Mouse (Mus musculus) urinary bladder, postnatal 14 days (tissue): ENCODE data around the gene Dnajc27.

Source experiments
- DNase-seq: peaks from one replicate; pipeline ENCODE4 v3.0.0; 2021; ENCODE audit warnings: low spot score

Dnajc27 gene

DNA sequence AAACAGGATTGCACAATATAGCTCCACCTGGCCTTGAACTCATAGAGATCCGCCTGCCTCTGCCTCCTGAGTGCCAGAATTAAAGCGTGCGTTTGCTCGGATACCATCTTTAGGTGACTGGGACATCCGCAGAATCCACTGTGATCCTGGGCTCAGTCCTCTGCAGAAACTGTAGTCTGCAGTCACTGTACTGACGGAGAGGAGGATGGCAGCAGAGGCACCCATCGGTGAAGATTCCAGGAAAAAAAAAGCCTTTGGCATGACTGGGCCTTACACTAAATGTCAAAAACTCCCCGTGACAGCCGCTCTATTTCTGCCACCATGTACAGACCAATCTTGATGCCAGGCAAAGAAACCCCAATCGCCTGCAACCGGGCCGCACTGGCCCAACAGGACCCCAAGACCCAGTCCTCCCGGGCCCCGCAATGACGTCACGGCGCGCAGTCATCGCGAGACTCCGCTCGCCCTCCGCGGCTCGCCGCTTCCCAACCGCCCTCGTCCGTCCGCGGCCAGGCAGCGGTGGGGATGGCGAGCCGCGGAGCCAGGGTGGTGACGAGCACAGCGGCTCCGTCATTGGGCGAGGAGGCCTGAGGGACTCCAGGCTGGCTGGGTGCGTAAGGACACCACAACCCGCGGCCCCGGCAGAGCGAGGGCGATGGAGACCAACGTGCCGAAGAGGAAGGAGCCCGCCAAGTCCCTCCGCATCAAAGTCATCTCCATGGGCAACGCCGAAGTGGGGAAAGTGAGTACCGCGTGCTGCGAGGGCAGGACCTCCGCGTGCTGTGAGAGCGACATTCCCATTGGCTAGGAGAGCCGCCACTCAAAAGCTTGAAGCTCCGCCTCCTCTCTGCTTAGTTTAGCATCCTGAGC, at the start of gene Dnajc27:
Dnajc27 (plus strand) TSS at position 452 of the 870 bp plus-strand sequence.
- peak; percentile 93 for DNase-seq

DNA sequence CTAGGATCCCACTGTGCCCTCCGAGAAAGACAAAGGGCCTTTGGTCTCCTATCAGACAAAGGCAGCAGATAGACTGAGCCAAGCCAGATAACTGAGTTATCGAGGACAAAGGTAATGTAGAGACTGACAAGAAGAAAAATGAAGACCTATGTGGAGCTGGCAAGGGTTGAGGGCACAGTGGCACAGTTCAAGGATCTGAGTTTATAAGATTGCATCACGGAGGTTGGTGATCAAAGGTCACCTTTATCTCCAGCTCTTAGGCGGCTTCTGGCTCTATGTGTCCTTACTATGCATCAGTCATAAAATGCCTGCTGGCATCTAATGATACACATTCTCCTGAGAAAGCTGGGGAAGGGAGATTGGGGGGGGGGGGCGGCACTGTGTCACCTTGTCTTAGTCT, 46.2 kb upstream of the Dnajc27 start:
- no peak for DNase-seq

GRCm38 (mm10) chr12:4037511-4037910, 44.9 kb upstream of the Dnajc27 start:
- no peak for DNase-seq

DNA sequence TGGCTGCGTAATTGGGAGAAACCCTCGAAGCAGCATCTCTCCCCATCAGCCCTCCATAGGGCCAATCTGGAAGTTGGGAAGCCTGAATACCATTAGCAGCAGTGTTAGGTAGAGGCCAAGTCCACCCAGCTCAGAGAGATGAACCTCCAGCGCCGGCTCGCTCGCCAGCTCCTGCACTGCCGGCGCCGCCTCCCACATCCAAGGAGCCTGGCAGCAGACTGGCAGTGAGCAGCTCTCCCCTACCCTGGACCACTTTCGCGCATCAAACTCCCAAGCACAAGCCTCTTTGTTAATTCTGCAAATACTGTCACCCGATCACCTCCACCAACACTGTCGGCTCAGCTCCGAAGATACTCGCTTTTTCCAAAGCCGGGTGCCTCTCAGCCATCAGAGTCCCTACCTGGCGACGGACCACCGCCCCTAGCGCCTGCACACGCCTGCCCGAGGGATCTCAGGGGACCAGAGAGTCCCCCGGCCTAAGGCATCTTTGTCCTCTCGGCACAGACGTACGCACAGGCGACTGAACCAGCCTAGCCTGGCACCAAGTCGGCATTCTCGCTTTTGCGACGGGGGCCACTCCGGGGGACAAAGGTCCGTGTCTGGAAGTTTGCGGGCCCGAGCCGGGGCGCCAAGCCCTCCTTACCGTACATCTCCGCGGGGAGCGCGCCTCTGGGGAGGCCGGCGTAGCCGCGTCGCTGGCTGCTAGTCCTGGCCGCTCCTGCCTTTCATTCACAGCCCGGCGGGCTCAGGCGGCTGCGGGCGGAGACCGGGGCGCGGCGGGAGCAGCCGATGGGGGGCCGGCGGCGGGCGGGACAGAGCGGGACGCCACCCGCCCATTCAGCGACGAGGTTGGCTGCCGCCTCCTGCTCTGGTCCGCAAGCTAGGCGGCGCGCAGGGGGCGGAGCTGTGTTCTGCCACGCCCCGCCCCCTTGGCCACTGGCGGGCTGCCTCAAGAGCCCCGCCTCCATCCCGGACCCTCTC, 44.0 kb upstream of the Dnajc27 start, which contains the start of gene Efr3b:
Efr3b (minus strand) TSS at position 855 of the 981 bp plus-strand sequence.
- peak; percentile 69 for DNase-seq

DNA sequence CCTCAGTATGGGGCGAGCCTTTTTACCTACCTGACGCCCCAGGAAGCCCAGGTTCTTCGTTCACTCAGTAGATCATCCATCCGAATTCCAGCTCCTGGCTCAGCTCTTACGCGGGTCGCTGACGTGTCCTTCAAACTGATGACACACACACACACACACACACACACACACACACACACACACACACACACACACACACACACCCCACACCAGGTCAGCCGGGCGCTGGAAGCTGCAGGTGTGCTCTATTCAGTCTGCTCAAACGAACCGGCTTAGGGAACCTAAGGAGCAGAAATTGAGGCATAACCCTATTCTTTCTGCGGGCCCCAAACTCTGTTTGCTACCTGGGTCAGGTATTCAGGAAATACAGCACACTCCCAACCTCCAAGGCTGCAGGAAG, 43.3 kb upstream of the Dnajc27 start:
- no peak for DNase-seq

DNA sequence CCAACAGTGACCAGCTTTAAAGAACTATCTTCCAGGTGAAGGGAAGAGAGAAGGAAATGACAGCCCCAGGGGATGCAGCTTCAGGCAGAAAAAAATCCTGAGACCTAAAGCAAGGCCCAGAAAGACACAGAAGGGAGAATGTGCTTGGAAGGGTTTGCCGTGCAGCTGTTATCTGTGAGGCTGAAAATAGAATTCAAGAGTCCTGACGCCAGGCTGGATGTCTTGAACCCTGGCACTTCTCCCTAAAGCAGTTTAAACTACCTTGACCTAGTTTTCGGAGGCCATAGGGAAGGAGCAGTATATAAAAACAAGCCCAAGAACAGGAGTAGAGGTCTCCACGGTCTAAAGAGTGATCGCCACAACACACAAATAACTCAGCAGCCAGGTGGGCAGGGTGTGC, 40.0 kb upstream of the Dnajc27 start:
- no peak for DNase-seq

- no peak for DNase-seq
These were observed 36.4 kb upstream of the Dnajc27 start for GRCm38 (mm10) chr12:4045992-4046391.

- DNase-seq, result no peak
These were observed 34.4 kb upstream of the Dnajc27 start for GRCm38 (mm10) chr12:4048031-4048430.

DNA sequence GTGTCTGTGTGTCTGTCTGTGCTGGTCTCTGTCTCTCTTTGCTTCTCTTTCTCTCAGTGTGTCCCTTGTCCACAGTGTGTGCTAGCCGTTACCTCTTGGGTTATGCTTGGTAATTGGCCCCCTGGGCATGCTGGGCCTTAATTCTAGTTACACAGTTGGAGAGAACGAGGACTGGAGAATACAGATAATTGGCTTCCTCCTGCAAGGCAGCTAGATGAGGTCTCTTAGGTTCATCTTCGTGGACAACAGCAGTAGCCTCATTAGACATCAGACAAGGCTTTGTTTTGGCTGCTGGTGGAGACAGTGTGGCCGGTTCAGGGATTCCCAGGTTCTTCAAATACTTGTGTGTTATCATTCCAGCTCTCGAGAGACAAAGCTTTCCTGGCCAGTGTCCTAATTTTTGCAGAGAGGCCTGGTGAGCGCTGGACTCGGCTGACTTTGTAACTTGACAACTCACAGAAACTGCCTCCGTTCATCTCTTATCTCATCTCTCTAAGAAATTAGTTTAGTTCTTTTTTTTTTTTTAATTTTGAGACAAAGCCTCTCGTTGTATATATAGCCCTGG, 31.4 kb upstream of the Dnajc27 start:
- DNase-seq, result no peak

DNA sequence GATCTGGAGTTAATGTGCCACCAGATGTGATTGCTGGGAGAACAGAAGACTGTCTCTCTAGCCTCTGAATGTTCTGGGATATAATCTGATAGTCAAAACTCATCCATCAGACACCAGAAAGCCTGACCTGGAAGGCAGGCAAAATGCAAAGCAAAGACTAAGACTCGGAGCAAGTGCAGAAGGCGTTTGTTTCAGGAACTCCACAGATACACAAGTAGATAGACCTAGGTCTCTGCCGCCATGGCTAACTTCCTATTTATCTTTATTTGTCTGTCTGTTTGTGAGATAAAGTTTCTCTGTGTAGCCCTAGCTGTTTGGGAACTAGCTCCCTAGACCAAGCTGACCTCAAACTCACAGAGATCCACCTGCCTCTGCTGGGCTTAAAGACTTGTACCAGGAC, 28.7 kb upstream of the Dnajc27 start:
- DNase-seq, result no peak

DNA sequence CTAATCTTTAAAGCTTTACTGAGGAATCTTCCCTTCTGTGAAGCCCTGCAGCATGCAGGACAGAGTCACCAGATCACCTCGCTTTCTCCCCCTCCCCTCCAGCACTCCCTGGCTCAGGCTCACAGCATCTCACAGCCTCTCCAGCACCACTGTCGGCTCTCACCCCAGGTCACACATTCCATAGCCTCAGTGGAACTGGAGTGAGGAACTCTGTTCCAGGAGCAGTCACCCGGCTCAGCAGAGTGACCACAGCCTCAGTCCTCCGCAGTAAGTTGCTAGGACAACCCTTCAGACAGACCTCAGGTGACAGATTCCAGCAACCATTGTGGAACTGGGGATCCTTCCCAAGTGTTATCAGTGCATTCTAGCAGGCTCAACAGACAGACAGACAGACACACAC, 27.5 kb upstream of the Dnajc27 start:
- DNase-seq, result no peak

DNA sequence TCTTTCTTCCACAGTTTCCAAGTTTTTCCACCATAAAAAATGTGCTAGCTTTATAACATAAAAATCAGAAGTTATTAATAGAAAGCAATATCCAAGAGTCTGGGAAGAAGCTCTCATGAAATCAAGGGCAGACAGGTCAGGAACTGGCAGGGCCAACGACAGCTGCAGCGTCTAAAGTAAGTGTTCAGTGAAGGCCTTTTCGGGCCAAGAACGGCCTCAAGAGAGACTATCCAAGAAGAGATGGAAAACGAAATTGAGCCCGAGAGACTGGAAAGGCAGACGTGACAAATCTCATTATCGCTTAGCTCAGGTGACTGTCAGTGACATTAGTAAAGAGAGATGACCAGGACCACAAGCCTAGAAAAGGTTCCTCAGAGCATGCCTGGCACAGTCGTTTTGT, 24.1 kb upstream of the Dnajc27 start:
- no peak for DNase-seq

GRCm38 (mm10) chr12:4059683-4060082, 22.7 kb upstream of the Dnajc27 start:
- DNase-seq, result no peak

GRCm38 (mm10) chr12:4065498-4065897, 16.9 kb upstream of the Dnajc27 start:
- no peak for DNase-seq

DNA sequence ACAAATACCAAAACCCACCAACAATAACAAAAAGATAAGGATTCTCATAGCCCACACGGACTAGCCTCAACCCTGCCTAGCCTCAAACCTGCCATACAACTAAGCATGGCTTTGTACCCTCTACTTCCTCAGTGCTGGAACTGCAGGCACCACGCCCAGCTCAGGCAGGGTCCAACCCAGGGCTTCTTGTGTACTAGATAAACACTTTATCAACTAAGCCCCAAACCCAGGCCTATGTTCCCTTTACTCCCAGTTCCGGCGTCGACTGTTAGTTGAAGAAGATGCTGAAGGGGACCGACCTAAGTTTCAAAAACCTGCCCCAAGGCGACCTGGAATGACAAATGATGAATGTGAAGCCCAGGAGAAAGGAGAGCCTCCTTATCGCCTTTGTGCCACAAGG, 16.4 kb upstream of the Dnajc27 start:
- no peak for DNase-seq

DNA sequence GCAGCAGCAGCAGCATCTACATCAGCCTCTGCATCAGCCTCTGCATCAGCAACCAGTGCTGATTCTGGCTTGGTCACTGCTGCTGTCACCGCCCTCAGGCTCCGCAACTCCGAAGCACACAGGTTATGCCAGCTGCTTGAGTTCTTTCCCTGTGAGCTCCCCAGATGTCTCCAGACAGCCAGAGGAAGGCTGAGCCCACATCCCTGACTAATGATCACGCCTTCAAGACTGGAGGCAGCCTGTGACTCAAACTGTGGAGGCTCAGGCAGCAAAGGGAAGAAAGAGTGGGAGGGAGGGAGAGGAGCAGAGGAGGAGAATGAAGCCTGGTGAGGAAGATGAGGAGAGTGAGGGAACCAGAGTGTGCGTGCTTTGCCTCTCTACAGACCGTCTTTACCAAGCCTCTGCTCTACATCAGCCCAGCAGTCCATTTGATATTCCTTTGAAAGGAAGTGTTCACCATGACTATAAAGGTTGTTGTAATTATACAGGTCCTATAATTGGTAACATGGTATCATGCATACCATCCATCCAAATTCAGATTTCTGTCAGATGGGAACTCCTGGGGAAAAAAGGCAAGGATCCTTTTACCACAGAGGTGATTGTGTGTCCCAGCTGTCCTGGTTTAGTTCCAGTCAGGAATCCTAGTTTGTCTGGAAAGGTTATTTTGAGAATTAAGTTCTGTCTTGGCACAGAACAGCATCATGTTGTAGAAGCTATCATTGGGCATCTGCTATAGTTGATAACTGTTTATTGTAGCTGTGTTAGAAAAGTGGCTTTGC, 15.5 kb upstream of the Dnajc27 start:
- DNase-seq, result no peak

- DNase-seq, result no peak
These were observed 13.8 kb upstream of the Dnajc27 start for GRCm38 (mm10) chr12:4068551-4068950.

DNA sequence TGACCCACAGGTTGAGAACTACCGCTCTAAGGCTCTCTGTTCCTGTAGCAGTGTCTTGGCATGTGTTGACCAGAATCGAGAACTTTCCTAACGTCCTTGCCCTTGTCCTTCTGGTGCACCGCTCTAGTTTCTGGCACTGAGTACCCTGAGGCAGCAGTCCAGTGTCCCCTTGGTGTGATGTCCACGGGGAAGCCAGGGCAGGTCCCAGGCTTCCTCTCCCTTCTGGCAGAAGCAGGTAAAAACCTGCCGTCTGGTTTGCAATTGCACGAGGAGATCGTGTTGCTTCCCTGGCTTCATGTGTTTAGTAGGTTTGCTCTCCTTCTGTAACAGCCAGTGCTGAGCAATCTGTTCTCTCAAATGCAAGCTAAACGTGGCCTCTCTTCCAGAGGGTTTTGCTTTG, 10.7 kb upstream of the Dnajc27 start:
- DNase-seq, result no peak

- no peak for DNase-seq
These were observed 7.0 kb upstream of the Dnajc27 start for GRCm38 (mm10) chr12:4075407-4075806.

DNA sequence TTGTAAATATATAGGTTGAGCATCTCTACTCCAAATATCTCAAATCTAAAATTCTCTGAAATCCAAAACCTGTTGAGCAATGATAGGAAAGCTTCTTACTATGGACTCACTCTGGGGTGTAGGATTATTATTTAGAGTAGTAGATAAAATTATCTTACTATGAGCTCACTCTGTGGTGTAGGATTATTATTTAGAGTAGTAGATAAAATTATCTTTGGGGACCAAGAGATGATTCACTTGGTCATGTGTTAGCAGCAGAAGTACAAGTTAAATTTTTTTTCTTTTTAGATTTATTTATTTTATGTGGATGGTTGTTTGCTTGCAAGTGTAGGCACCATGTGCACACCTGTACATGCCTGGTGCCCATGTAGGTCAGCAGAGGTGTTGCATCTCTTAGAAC, 6.0 kb upstream of the Dnajc27 start:
- no peak for DNase-seq

GRCm38 (mm10) chr12:4078069-4078468, 4.3 kb upstream of the Dnajc27 start:
- no peak for DNase-seq

- peak; percentile 78 for DNase-seq
These were observed 2.1 kb upstream of the Dnajc27 start for GRCm38 (mm10) chr12:4080311-4080710.
